Mouse (Mus musculus) CD4-positive, CD25-positive, alpha-beta regulatory T cell, adult 4 months (primary cell): ENCODE results near the gene Tcta. TPM values are rescaled to one million over a fixed set of nuclear protein-coding genes. Genes with fewer than 3 reads are reported as not detected.
"Not testable (repeated sequence)": the region's sequence is repeated elsewhere in the genome, so short reads cannot be mapped to it uniquely, and the experiment has no call there.

Experiments
- ATAC-seq: one replicate; pipeline ENCODE4 v1.8.0; 2017
- polyA plus RNA-seq, 2 experiments: library from polyadenylated mRNA; unstranded; fragments of 100-300 nt; shearing (Covaris generic); gene quantifications; one replicate each; pipeline ENCODE4 v1.2.1; 2017

Gene Tcta
- polyA plus RNA-seq, 2 experiments from 2014 or later = 14.8 to 22.7 TPM

GRCm38 (mm10) chr9:108308141-108308540 lies 2.2 kb upstream of the Tcta start:
- ATAC-seq = no peak

- ATAC-seq = no peak
Measured at GRCm38 (mm10) chr9:108307021-108307807, 1.3 kb upstream of the Tcta start.

- ATAC-seq = peak; percentile 57
Measured at GRCm38 (mm10) chr9:108306571-108306980, 616 bp upstream of the Tcta start.

- no peak for ATAC-seq
Measured at GRCm38 (mm10) chr9:108305170-108305569, 790 bp downstream of the Tcta start.

- ATAC-seq = no peak
Measured at GRCm38 (mm10) chr9:108304716-108305115, 1.2 kb downstream of the Tcta start.

- no peak for ATAC-seq
Measured at GRCm38 (mm10) chr9:108301853-108302252, 4.1 kb downstream of the Tcta start.

- ATAC-seq = no peak
Measured at GRCm38 (mm10) chr9:108296453-108297355, 9.3 kb downstream of the Tcta start, which contains the start of gene Amt. Gene Amt, plus strand, starts transcription at chr9:108296853.

- ATAC-seq = no peak
Measured at GRCm38 (mm10) chr9:108290773-108291172, 15.2 kb downstream of the Tcta start.

GRCm38 (mm10) chr9:108290016-108290750 lies 15.8 kb downstream of the Tcta start, which contains the start of gene Nicn1:
Gene Nicn1, plus strand, starts transcription at chr9:108290429.
- ATAC-seq = peak; percentile 100

- ATAC-seq = no peak
Measured at GRCm38 (mm10) chr9:108289347-108289746, 16.6 kb downstream of the Tcta start.

- ATAC-seq = not testable (repeated sequence)
Measured at GRCm38 (mm10) chr9:108287526-108288238, 18.3 kb downstream of the Tcta start.

GRCm38 (mm10) chr9:108284410-108284809 lies 21.6 kb downstream of the Tcta start:
- ATAC-seq = peak; percentile 98

GRCm38 (mm10) chr9:108280071-108280828 lies 25.7 kb downstream of the Tcta start:
- ATAC-seq = no peak

GRCm38 (mm10) chr9:108278697-108279450 lies 27.1 kb downstream of the Tcta start:
- ATAC-seq = no peak

- ATAC-seq = no peak
Measured at GRCm38 (mm10) chr9:108275331-108275659, 30.7 kb downstream of the Tcta start.

GRCm38 (mm10) chr9:108274476-108275330 lies 31.3 kb downstream of the Tcta start:
- ATAC-seq = no peak

- ATAC-seq = no peak
Measured at GRCm38 (mm10) chr9:108273485-108273884, 32.5 kb downstream of the Tcta start.

GRCm38 (mm10) chr9:108272691-108273090 lies 33.3 kb downstream of the Tcta start:
- no peak for ATAC-seq

GRCm38 (mm10) chr9:108271941-108272340 lies 34.0 kb downstream of the Tcta start:
- no peak for ATAC-seq

- not testable (repeated sequence) for ATAC-seq
Measured at GRCm38 (mm10) chr9:108268701-108269100, 37.3 kb downstream of the Tcta start.
